Mouse (Mus musculus) B cell, adult (primary cell): ENCODE measurements around the gene Vmn2r9. TPM values are rescaled to one million over a fixed set of nuclear protein-coding genes. Genes with fewer than 3 reads are reported as not detected.

Experiments used
- total RNA-seq: library from RNA; stranded (reverse); gene quantifications from 4 replicates; pipeline ENCODE4 v1.2.4, GENCODE M21; 2023; ENCODE audit not compliant: inconsistent age

Vmn2r9 gene
- total RNA-seq = not detected in 4 replicates

GRCm38 (mm10) chr5:108852501-108852900 is at the start of gene Vmn2r9:
Gene Vmn2r9, minus strand, starts transcription at chr5:108852601.

GRCm38 (mm10) chr5:108808750-108809149 is 43.7 kb downstream of the Vmn2r9 start, which contains the start of gene Vmn2r8:
Gene Vmn2r8, minus strand, starts transcription at chr5:108808850.

GRCm38 (mm10) chr5:108795263-108795662 is 57.1 kb downstream of the Vmn2r9 start, which contains the start of gene Tmed11:
Gene Tmed11, minus strand, starts transcription at chr5:108795363.

Other genes with a start within 250 kb of the Vmn2r9 start
- 144 to 160 TPM (median 152 TPM) in 4 replicates for gene Gak, start 222.8 kb downstream of the Vmn2r9 start, total RNA-seq
- 18.8 to 22.2 TPM (median 20.6 TPM) in 4 replicates for gene Tmem175, start 222.8 kb downstream of the Vmn2r9 start, total RNA-seq
- gene Idua, start 192.3 kb downstream of the Vmn2r9 start, total RNA-seq = 40.2 to 45.7 TPM (median 41.7 TPM) in 4 replicates
- 37.3 to 42.3 TPM (median 39.7 TPM) in 4 replicates for gene Dgkq, start 182.9 kb downstream of the Vmn2r9 start, total RNA-seq
- gene Slc26a1, start 177.0 kb downstream of the Vmn2r9 start, total RNA-seq = not detected in 4 replicates
- gene Fgfrl1, start 160.2 kb downstream of the Vmn2r9 start, total RNA-seq = 6.1 to 7.3 TPM (median 6.8 TPM) in 4 replicates
- gene Rnf212, start 77.6 kb downstream of the Vmn2r9 start, total RNA-seq = not detected in 4 replicates
- not detected in 4 replicates for gene Tmed11, start 57.2 kb downstream of the Vmn2r9 start, total RNA-seq
- not detected in 4 replicates for gene Vmn2r8, start 43.8 kb downstream of the Vmn2r9 start, total RNA-seq
- gene Vmn2r10, start 153.9 kb upstream of the Vmn2r9 start, total RNA-seq = not detected in 4 replicates
- not detected in 4 replicates for gene Vmn2r11, start 207.0 kb upstream of the Vmn2r9 start, total RNA-seq
- gene Vmn2r12, start 245.3 kb upstream of the Vmn2r9 start, total RNA-seq = not detected in 4 replicates